Mouse (Mus musculus) NIH3T3 (cell line): ENCODE data around the gene Ift43.

Experiments used
- DNase-seq: peaks from one replicate; pipeline ENCODE4 v3.0.0-alpha.2; 2012; ENCODE audit warnings: low read depth

The Ift43 gene

GRCm38 (mm10) chr12:86082481-86083012 is at the start of gene Ift43:
TSS of gene Ift43 (plus strand) at chr12:86082541.
- DNase-seq: peak; percentile 91

DNA sequence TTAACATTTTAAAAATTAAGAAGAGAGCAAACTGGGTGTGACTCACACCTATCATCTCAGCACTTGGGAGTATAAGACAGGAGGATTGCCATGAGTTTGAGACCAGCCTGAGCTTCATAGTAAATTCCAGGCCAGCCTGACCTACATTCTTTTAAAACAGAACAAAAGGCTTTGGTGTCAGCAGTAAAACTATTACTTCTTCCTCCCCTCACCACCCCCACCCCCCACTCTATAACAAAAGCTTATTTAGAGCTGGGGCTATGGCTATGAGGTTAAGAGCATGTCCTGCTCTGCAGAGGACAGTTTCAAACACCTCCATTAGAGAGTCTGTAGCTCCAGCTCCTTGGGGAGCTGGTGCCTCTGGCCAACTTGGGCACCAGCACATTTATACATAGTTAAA is 46.8 kb upstream of the Ift43 start:
- no peak for DNase-seq

- DNase-seq: no peak
These were observed 45.8 kb upstream of the Ift43 start for GRCm38 (mm10) chr12:86036368-86037166.

DNA sequence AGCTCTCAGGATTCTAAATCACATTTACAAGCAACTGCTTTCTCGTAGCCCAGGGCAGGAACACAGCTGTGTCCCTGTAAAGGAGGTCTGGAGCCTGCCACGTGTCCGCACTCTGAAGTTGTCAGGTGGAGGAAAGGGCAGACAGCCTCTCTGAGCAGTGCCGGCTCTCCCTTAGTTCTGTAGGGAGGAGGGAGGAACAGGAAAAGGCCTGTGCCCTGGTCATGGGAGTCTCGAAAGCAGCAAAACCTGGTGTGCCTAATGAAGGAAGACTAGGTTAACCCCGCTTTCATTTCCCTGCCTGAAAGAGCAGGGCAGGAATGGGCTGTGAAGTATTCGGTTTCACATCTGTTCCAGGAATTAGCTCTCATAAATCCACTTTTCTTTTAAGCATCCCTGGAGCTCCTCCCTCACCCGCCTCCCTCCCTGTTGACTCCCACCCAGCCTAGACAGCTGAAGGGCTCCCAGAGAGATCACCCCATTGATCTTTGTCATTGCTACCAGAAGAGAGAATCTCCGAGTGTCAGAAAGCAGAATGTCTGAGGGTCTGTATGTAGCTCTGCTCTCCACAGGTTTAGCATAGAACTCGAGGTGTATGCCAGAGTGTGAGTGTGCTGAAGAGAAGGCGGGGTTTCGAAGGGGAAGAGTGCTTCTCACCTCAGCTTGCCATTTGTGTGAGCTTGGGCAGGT is 45.0 kb upstream of the Ift43 start:
- no peak for DNase-seq

- DNase-seq: peak; percentile 29
These were observed 43.3 kb upstream of the Ift43 start for GRCm38 (mm10) chr12:86039078-86039477.

GRCm38 (mm10) chr12:86039751-86040150 is 42.6 kb upstream of the Ift43 start:
- peak; percentile 57 for DNase-seq

DNA sequence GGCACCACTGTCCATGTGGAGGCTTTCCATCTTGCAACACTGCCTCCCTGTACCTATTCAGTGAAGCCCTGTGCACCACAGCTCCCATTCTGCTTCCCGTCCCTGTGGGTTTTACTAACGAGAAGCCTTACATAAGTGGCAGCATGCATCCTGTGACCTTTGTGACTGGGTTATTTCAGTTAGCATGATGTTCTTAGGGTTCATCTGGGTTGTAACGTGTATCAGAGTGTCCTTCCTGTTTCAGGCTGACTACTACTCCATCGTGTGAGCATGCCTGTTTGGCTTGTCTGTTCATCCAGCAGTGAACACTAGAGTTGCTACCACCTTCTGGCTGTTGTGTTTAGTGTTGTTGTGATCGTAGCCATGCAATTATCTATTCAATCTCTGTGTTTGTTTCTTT is 36.2 kb upstream of the Ift43 start:
- no peak for DNase-seq

GRCm38 (mm10) chr12:86046776-86047175 is 35.6 kb upstream of the Ift43 start:
- no peak for DNase-seq

DNA sequence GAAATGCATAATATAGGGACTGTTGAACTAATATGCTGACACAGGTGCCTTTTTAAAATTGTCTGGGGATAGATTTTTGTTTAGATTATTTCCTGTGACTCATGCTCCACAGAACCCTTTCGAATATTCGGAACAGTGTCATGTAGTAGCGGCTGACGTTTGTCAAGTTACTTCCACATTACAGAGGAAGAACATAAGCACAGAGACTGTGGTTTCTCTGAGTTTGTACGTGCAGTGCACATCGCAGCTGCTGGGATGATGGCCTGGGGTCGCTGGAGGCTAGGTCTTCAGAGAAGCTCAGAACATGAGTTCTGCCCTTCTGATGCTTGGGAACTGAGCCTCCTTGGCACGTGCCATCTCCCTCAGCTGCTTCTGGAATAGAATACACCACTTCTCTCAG is 35.0 kb upstream of the Ift43 start:
- no peak for DNase-seq

- no peak for DNase-seq
These were observed 32.5 kb upstream of the Ift43 start for GRCm38 (mm10) chr12:86049813-86050212.

GRCm38 (mm10) chr12:86051477-86051876 is 30.9 kb upstream of the Ift43 start:
- DNase-seq: no peak

DNA sequence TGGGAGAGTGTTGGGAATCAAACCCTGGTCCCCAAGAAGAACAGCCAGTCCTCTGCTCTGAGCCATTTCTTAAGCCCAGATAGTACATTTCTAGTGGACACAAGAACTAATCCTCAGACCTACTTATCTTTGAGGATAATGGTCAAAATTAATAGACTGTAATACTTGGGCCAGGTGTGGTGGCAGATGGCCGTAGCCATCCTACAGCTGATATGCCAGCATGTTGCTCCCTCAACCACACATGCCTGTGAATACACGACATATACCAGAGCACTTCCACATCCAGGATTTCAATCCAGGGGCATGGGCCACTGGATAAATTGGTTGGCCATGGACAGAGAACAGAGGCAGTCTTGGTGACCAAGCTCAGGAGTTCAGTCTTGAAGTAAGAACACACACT is 27.0 kb upstream of the Ift43 start:
- DNase-seq: no peak

DNA sequence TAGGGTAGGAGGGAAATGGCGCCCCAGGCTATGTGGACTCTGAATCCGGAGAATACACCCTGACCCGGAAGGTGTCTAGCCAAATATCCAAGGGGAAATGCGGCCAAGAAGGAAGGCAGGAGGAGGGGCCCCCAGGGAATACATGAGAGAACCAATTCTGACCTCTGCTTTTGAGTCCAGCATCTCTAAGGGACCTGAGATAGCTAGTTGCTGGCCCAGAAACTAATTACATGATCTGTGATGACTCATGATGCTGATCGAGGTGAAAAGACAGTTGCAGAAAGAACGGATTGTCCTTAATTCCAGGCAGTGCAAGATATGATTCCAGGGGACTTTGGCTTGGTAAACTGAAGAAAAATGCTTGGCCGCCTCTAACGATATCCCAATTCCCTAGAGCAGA is 25.4 kb upstream of the Ift43 start:
- no peak for DNase-seq

DNA sequence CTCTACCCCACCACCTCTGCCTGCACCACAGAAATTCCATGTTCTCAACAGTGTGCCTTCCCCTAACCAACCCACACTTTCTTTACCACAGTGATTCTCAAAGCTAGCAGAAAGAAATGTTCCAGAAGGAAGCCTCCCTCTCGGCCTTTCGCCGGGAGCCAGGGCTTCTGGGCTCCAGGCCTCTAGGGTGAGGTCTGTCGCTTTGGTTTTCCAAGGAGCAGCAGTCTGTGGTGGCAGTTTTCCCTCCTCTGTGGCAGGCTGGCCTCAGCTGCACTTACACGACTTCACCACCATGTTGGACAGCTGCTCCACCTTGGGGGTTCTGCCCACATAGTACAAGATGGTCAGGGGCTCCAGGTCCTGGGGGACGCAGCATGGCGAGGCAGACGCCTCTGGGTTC is 24.8 kb upstream of the Ift43 start:
- no peak for DNase-seq

DNA sequence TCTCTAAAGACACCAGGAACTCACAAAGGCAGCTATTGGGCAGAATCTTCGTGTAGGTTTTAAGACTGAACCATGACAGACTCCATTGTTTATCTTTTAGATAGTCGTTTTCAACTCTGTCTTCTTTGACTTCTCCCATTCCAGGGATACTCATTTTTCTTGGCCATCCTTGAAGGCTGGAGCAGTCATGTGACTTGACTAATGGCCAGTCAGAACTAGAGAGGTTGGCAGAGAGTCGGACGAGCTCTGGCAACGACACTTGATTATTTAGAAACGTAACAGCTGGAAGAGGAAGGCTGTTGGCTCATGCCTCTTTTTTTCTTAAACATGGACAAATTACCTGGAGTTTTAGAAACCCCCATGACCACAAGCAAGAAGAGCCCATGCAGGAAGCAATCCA is 23.0 kb upstream of the Ift43 start:
- DNase-seq: no peak

- DNase-seq: no peak
These were observed 17.5 kb upstream of the Ift43 start for GRCm38 (mm10) chr12:86064796-86065195.

DNA sequence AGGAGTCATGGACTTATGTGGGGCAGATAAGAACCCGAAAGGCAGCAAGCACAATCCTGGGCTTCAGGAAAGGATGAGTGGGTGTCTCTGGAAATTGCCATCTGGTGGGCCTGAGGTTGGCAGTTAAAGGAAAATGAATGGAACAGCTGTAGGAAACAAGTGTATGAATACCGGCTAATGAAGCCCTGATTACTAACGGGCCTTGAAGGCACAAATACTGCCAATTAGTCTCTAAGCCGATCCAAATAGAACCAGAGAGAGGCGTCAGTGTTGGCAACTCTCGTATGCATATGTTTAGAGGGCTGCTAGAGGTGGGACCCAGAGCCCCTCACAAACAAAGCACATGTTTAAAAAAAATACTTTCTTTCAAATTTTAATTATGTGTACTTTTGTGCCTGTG is 10.9 kb upstream of the Ift43 start:
- DNase-seq: no peak

DNA sequence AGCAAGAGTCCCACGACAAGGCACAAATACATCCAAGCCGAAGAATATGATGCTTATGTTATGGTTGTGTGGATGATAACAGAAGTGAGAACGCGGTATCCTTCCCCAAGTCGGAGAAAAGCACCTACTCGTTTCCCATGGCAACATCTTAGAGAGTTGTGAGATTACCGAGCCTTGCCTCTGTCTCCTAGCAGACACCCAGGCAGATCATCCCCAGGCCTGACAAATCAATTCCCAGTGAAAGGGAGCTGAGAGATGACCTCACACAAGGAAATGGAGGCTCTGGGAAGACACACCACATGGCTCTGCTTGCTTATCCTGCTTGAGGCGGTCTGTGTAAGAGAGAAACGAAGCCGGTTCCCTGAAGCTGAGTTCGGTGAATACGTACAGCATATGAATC is 7.7 kb upstream of the Ift43 start:
- DNase-seq: no peak

DNA sequence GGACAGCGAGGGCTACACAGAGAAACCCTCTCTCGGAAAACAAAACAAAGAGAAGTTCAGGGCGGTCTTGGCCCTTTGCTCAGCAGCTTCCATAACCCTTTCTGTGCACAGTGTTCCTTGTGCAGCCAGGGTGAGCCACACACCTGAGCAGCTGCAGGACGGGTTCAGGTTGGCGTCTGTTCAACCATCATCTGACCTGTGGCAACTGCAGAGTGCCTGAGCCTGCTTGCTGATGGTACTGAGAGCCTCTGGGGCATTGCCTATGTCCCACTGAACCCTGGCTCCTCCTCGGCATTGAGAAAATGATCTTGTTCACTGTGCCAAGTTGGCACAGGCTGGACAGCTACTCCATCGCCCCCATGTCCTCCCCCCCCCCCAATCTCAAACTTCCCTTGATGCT is 7.0 kb upstream of the Ift43 start:
- no peak for DNase-seq

- peak; percentile 77 for DNase-seq
These were observed 5.9 kb upstream of the Ift43 start for GRCm38 (mm10) chr12:86076321-86076901.

GRCm38 (mm10) chr12:86077322-86077721 is 5.0 kb upstream of the Ift43 start:
- DNase-seq: peak; percentile 35

DNA sequence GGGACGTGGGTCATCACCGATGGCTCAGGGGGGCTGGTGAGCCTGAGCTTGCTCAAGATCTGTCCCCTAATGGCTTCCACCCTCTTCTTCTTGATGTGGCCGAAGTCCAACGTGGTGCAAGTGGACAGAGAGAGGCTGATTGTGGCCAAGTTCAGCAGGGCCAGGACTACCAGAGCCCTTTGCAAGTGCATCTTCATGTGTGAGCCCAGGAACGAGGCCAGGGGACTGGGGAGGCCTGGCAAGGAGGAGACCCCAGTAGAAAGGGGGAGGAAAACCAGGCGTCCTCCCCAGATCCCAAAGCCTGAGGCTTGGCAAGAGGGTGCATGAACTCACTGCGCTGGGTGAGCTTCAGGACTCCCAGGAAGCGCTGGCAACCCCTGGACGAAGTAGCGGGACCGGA is 4.6 kb upstream of the Ift43 start:
- peak; percentile 50 for DNase-seq

DNA sequence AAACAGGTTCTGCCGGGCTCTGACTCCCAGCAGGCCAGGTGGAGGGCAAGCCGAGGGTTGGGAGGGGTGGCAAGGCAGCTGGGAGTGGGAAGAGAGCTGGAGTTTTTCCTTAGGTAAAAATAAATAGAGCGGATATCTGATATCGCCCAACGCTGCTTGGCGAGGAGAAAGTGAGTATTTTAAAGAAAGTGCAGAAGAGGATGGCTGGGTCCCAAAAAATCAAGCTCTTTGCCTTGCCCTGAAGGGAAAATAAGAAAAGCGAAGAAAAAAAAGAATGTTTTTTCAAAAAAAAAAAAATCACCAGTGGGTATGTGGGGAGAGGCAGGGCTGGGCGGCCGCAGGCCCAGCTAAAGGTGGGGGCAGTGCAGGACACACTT is 4.2 kb upstream of the Ift43 start:
- DNase-seq: no peak
